Comparison of ENCODE assay signal across 32 mouse cellular contexts in genomic region chr7:126818818-126819217, GRCm38 (mm10). TPM values are rescaled to one million over a fixed set of nuclear protein-coding genes. Genes with fewer than 3 reads are reported as not detected.
DNase-seq lines count a peak whose midpoint lies in the region; ATAC-seq and TF ChIP-seq lines count a peak whose summit lies in the region.
"Had no signal": no experiment of that assay in that cellular context is flagged by ENCODE, and none has a peak within 500 bp of the region (broad histone marks: within the 10 kb centered on the region; RNA-seq: fewer than 3 reads in every experiment).

No protein-coding gene starts in this region.

- H3K4me1 ChIP-seq in midbrain, postnatal 0 days (ENCODE audit: insufficient read depth, low read length), result peaks cover 9% of the 10 kb centered on the region
- H3K4me1 ChIP-seq in midbrain, embryonic 15.5 days, result peaks cover 13% of the 10 kb centered on the region

- no peaks in the 10 kb centered on the region for H3K36me3 ChIP-seq in midbrain, postnatal 0 days (ENCODE audit: insufficient read depth, low read length)
- no peaks in the 10 kb centered on the region for H3K36me3 ChIP-seq in midbrain, embryonic 15.5 days (replicated peaks)
- H3K36me3 ChIP-seq: embryonic facial prominence, embryonic 10.5 days; hindbrain, embryonic 10.5 days; limb, embryonic 13.5 days; liver, embryonic 15.5 days; stomach, embryonic 15.5 days had no signal

- H3K4me2 ChIP-seq in midbrain, postnatal 0 days (ENCODE audit: low read depth, low read length, poor library complexity, severe bottlenecking), result no peak overlapping the region
- H3K4me2 ChIP-seq in midbrain, embryonic 15.5 days, result no peak overlapping the region
- H3K4me2 ChIP-seq: heart, embryonic 11.5 days; limb, embryonic 13.5 days; liver, embryonic 15.5 days; stomach, embryonic 15.5 days had no signal

- WGBS in midbrain, postnatal 0 days, result 32% methylated on average over 1 of the region's 1 CpGs
- WGBS in midbrain, embryonic 15.5 days, result 39% methylated on average over 1 of the region's 1 CpGs

- no peaks in the 10 kb centered on the region for H3K9me3 ChIP-seq in midbrain, postnatal 0 days (ENCODE audit: low read length)
- no peaks in the 10 kb centered on the region for H3K9me3 ChIP-seq in midbrain, embryonic 15.5 days
- H3K9me3 ChIP-seq: embryonic facial prominence, embryonic 10.5 days; hindbrain, embryonic 10.5 days; limb, embryonic 13.5 days; liver, embryonic 15.5 days; stomach, embryonic 15.5 days had no signal

- ATAC-seq in midbrain, postnatal 0 days (ENCODE audit: low FRiP score), result no peak
- no peak for ATAC-seq in midbrain, embryonic 15.5 days (replicated peaks)

- peak; percentile 25; the same call in 1 of the 2 replicates for TF ChIP-seq CTCF in gastrocnemius, adult 2 months (IDR thresholded peaks at IDR 0.05)
- peak; percentile 23 for TF ChIP-seq CTCF in left cerebral cortex, adult 2 months (IDR thresholded peaks at IDR 0.05)
- peak; percentile 43 for TF ChIP-seq CTCF in midbrain, postnatal 0 days (IDR thresholded peaks at IDR 0.05)

- no peak overlapping the region for H3K9ac ChIP-seq in midbrain, postnatal 0 days (replicated peaks; ENCODE audit: low read length, poor library complexity, severe bottlenecking)
- no peak overlapping the region for H3K9ac ChIP-seq in midbrain, embryonic 15.5 days
- H3K9ac ChIP-seq: limb, embryonic 13.5 days; liver, embryonic 15.5 days; stomach, embryonic 15.5 days had no signal

- intact Hi-C loops in gastrocnemius, adult 2 months (cut with DNase I), result no loop called here
- intact Hi-C loops in gastrocnemius, postnatal 14 days (cut with DNase I; ENCODE audit: low total_unique reads), result no loop called here
- intact Hi-C loops in left cerebral cortex, adult 2 months (cut with DNase I), result no loop called here
- intact Hi-C loops in left cerebral cortex, postnatal 25 days (cut with DNase I), result no loop called here

- H3K27ac ChIP-seq in gastrocnemius, adult 2 months, result no peak overlapping the region
- H3K27ac ChIP-seq in left cerebral cortex, adult 2 months, result no peak overlapping the region
- H3K27ac ChIP-seq in midbrain, postnatal 0 days (ENCODE audit: low read depth, low read length), result no peak overlapping the region
- no peak overlapping the region for H3K27ac ChIP-seq in midbrain, embryonic 15.5 days
- H3K27ac ChIP-seq: embryonic facial prominence, embryonic 10.5 days; hindbrain, embryonic 10.5 days; limb, embryonic 13.5 days; liver, embryonic 15.5 days; stomach, embryonic 15.5 days had no signal

- no peak overlapping the region for H3K4me3 ChIP-seq in gastrocnemius, adult 2 months
- H3K4me3 ChIP-seq in left cerebral cortex, adult 2 months, result no peak overlapping the region
- no peak overlapping the region for H3K4me3 ChIP-seq in midbrain, postnatal 0 days (ENCODE audit: low read depth, low read length)
- no peak overlapping the region for H3K4me3 ChIP-seq in midbrain, embryonic 15.5 days
- H3K4me3 ChIP-seq: embryonic facial prominence, embryonic 10.5 days; hindbrain, embryonic 10.5 days; limb, embryonic 13.5 days; liver, embryonic 15.5 days; stomach, embryonic 15.5 days had no signal

- no peak for DNase-seq in gastrocnemius, adult 2 months
- DNase-seq in gastrocnemius, postnatal 14 days, result no peak
- DNase-seq in left cerebral cortex, adult 2 months (ENCODE audit: extremely low spot score in 1 of 2, low spot score in 2 of 2), result no peak
- DNase-seq in left cerebral cortex, postnatal 25 days (ENCODE audit: low spot score in 2 of 2), result no peak
- no peak for DNase-seq in midbrain, postnatal 0 days (ENCODE audit: low spot score)
- DNase-seq in right cerebral cortex, postnatal 14 days, result no peak
- DNase-seq in urinary bladder, adult 2 months (ENCODE audit: low spot score), result no peak
- DNase-seq: adrenal gland, postnatal 14 days; cerebellum, adult 9-10 months; kidney, adult 18-20 months; kidney, postnatal 10 days; layer of hippocampus, postnatal 36 days; lung, postnatal 10 days; midbrain, embryonic 14.5 days; right cerebral cortex, adult 18-20 months; thymus, adult 18-20 months; thymus, postnatal 36 days had no signal

- H3K27me3 ChIP-seq in midbrain, postnatal 0 days (ENCODE audit: insufficient read depth, low read length), result no peaks in the 10 kb centered on the region
- no peaks in the 10 kb centered on the region for H3K27me3 ChIP-seq in midbrain, embryonic 15.5 days (replicated peaks)

RNA-seq across cellular contexts. Expression of gene 4930451I11Rik, which starts 12.6 kb away (rescaled TPM):
- not detected for total RNA-seq in gastrocnemius, adult 2 months (2021)
- not detected for total RNA-seq in gastrocnemius, postnatal 14 days (2021)
- not detected for total RNA-seq in left cerebral cortex, adult 2 months (2021)
- total RNA-seq in left cerebral cortex, postnatal 25 days (2021), result not detected
- not detected in 2 replicates for total RNA-seq in midbrain, postnatal 0 days (2014; rRNA removed)
- polyA plus RNA-seq in midbrain, postnatal 0 days (2015; fragmentation: Nextera tagmentation; extraction: Ambion mirVana), result 1.1 TPM in 1 of 2 replicates, not detected in the other
- polyA plus RNA-seq in midbrain, embryonic 15.5 days (2015; fragmentation: Nextera tagmentation; extraction: Ambion mirVana), result not detected in 2 replicates
- polyA plus RNA-seq in urinary bladder, adult 2 months (2012; rRNA removed), result not detected in 2 replicates
- total RNA-seq: adrenal gland, postnatal 14 days; common myeloid progenitor, adult 5-6 weeks; gastrocnemius, adult 8-10 months; granulocyte monocyte progenitor cell, adult 5-6 weeks; layer of hippocampus, adult 18-20 months; layer of hippocampus, postnatal 36 days; left cerebral cortex, postnatal 14 days; megakaryocyte, adult 5-6 weeks had no signal
- polyA plus RNA-seq: embryonic facial prominence, embryonic 10.5 days; heart, embryonic 11.5 days; heart, postnatal 0 days; hindbrain, embryonic 10.5 days; limb, embryonic 13.5 days; liver, embryonic 15.5 days; midbrain, embryonic 14.5 days; neural tube, embryonic 14.5 days; stomach, embryonic 15.5 days had no signal

RNA-seq across cellular contexts. Expression of gene Fam57b, which starts 21.4 kb away (rescaled TPM):
- 10 to 100 TPM; 61.1 to 64.6 TPM for total RNA-seq in gastrocnemius, adult 2 months (2021)
- total RNA-seq in gastrocnemius, postnatal 14 days (2021), result 10 to 100 TPM; 12.5 to 14.2 TPM
- 10 to 100 TPM; 71.6 to 77.4 TPM for total RNA-seq in left cerebral cortex, adult 2 months (2021)
- total RNA-seq in left cerebral cortex, postnatal 25 days (2021), result 10 to 100 TPM; 84.6 to 91.9 TPM
- total RNA-seq in midbrain, postnatal 0 days (2014; rRNA removed), result 52.5 and 60.2 TPM in 2 replicates
- polyA plus RNA-seq in midbrain, postnatal 0 days (2015; fragmentation: Nextera tagmentation; extraction: Ambion mirVana), result 56.3 and 57.1 TPM in 2 replicates
- 60.4 and 65.4 TPM in 2 replicates for polyA plus RNA-seq in midbrain, embryonic 15.5 days (2015; fragmentation: Nextera tagmentation; extraction: Ambion mirVana)
- 2.4 and 2.9 TPM in 2 replicates for polyA plus RNA-seq in urinary bladder, adult 2 months (2012; rRNA removed)
- total RNA-seq: common myeloid progenitor, adult 5-6 weeks; granulocyte monocyte progenitor cell, adult 5-6 weeks; megakaryocyte, adult 5-6 weeks had no signal
- polyA plus RNA-seq: liver, embryonic 15.5 days had no signal

RNA-seq across cellular contexts. Expression of gene Ppp4c, which starts 26.5 kb away (rescaled TPM):
- total RNA-seq in gastrocnemius, adult 2 months (2021), result 10 to 100 TPM; 22.8 to 25.7 TPM
- 10 to 100 TPM; 28.0 to 33.6 TPM for total RNA-seq in gastrocnemius, postnatal 14 days (2021)
- 10 to 100 TPM; 50.4 TPM for total RNA-seq in left cerebral cortex, adult 2 months (2021)
- total RNA-seq in left cerebral cortex, postnatal 25 days (2021), result 10 to 100 TPM; 48.1 to 51.3 TPM
- 107 and 137 TPM in 2 replicates for total RNA-seq in midbrain, postnatal 0 days (2014; rRNA removed)
- 127 and 135 TPM in 2 replicates for polyA plus RNA-seq in midbrain, postnatal 0 days (2015; fragmentation: Nextera tagmentation; extraction: Ambion mirVana)
- 191 and 192 TPM in 2 replicates for polyA plus RNA-seq in midbrain, embryonic 15.5 days (2015; fragmentation: Nextera tagmentation; extraction: Ambion mirVana)
- 106 and 121 TPM in 2 replicates for polyA plus RNA-seq in urinary bladder, adult 2 months (2012; rRNA removed)

RNA-seq across cellular contexts. Expression of gene Doc2a, which starts 28.4 kb away (rescaled TPM):
- not detected for total RNA-seq in gastrocnemius, adult 2 months (2021)
- total RNA-seq in gastrocnemius, postnatal 14 days (2021), result not detected
- 10 to 100 TPM; 46.9 to 51.7 TPM for total RNA-seq in left cerebral cortex, adult 2 months (2021)
- total RNA-seq in left cerebral cortex, postnatal 25 days (2021), result 10 to 100 TPM; 47.8 to 57.6 TPM
- total RNA-seq in midbrain, postnatal 0 days (2014; rRNA removed), result 53.8 and 64.1 TPM in 2 replicates
- 36.3 and 41.2 TPM in 2 replicates for polyA plus RNA-seq in midbrain, postnatal 0 days (2015; fragmentation: Nextera tagmentation; extraction: Ambion mirVana)
- polyA plus RNA-seq in midbrain, embryonic 15.5 days (2015; fragmentation: Nextera tagmentation; extraction: Ambion mirVana), result 19.8 and 23.8 TPM in 2 replicates
- polyA plus RNA-seq in urinary bladder, adult 2 months (2012; rRNA removed), result not detected in 2 replicates
- total RNA-seq: common myeloid progenitor, adult 5-6 weeks; gastrocnemius, adult 8-10 months; megakaryocyte, adult 5-6 weeks had no signal
- polyA plus RNA-seq: heart, postnatal 0 days; liver, embryonic 15.5 days had no signal

RNA-seq across cellular contexts. Expression of gene Tbx6, which starts 37.5 kb away (rescaled TPM):
- under 1 TPM; 0.42 to 0.48 TPM for total RNA-seq in gastrocnemius, adult 2 months (2021)
- under 1 TPM; 0.31 to 0.55 TPM for total RNA-seq in gastrocnemius, postnatal 14 days (2021)
- total RNA-seq in left cerebral cortex, adult 2 months (2021), result 1 to 10 TPM; 1.1 to 1.2 TPM
- total RNA-seq in left cerebral cortex, postnatal 25 days (2021), result under 1 TPM in 1 of 2 experiments, not detected in 1; 0.87 TPM
- 0.16 and 1.1 TPM in 2 replicates for total RNA-seq in midbrain, postnatal 0 days (2014; rRNA removed)
- 0.21 and 0.38 TPM in 2 replicates for polyA plus RNA-seq in midbrain, postnatal 0 days (2015; fragmentation: Nextera tagmentation; extraction: Ambion mirVana)
- 0.37 and 0.57 TPM in 2 replicates for polyA plus RNA-seq in midbrain, embryonic 15.5 days (2015; fragmentation: Nextera tagmentation; extraction: Ambion mirVana)
- 1.3 and 1.4 TPM in 2 replicates for polyA plus RNA-seq in urinary bladder, adult 2 months (2012; rRNA removed)
- total RNA-seq: common myeloid progenitor, adult 5-6 weeks had no signal
- polyA plus RNA-seq: heart, postnatal 0 days had no signal
